Mouse (Mus musculus) spleen, postnatal 36 days (tissue): ENCODE data around the gene Hlcs.

ENCODE experiments used
- DNase-seq, 2 experiments: peaks; one replicate each; pipeline ENCODE4 v3.0.0; 2022; ENCODE audit warnings: low spot score in 2 of 2, mixed read lengths in 1 of 2

Hlcs gene

GRCm38 (mm10) chr16:94079075-94079855 lies 234.1 kb downstream of the Hlcs start:
- DNase-seq = no peak
